Mouse (Mus musculus) activated CD4-positive, CD25-positive, alpha-beta regulatory T cell, adult 9 weeks (primary cell): ENCODE data around the gene Ccl24. TPM values are rescaled to one million over a fixed set of nuclear protein-coding genes. Genes with fewer than 3 reads are reported as not detected.

Experiments used
- polyA plus RNA-seq: library from polyadenylated mRNA; unstranded; fragments of 100-300 nt; shearing (Covaris generic); gene quantifications from one replicate; pipeline ENCODE4 v1.2.1, GENCODE M21; 2017

The Ccl24 gene
- polyA plus RNA-seq, result not detected

GRCm38 (mm10) chr5:135573006-135573405, at the start of gene Ccl24:
Ccl24 (minus strand) TSS chr5:135573049.

GRCm38 (mm10) chr5:135563469-135563868, 9.4 kb downstream of the Ccl24 start, which contains the start of gene Ccl26:
Ccl26 (minus strand) TSS chr5:135563569.

GRCm38 (mm10) chr5:135544865-135545797, 27.7 kb downstream of the Ccl24 start, which contains the start of gene Hip1:
Hip1 (minus strand) TSS chr5:135545120.

Other genes starting within 250 kb of the Ccl24 start
- not detected for gene Fkbp6, start 223.0 kb downstream of the Ccl24 start, polyA plus RNA-seq
- gene Trim50, start 219.8 kb downstream of the Ccl24 start, polyA plus RNA-seq, result not detected
- 51.0 TPM for gene Nsun5, start 203.1 kb downstream of the Ccl24 start, polyA plus RNA-seq
- gene Pom121, start 178.5 kb downstream of the Ccl24 start, polyA plus RNA-seq, result 4.1 TPM
- gene Hip1, start 27.9 kb downstream of the Ccl24 start, polyA plus RNA-seq, result 15.7 TPM
- not detected for gene Ccl26, start 9.5 kb downstream of the Ccl24 start, polyA plus RNA-seq
- gene Rhbdd2, start 59.6 kb upstream of the Ccl24 start, polyA plus RNA-seq, result 29.1 TPM
- 85.0 TPM for gene Por, start 97.0 kb upstream of the Ccl24 start, polyA plus RNA-seq
- gene Tmem120a, start 171.4 kb upstream of the Ccl24 start, polyA plus RNA-seq, result 60.2 TPM
- gene Styxl1, start 205.3 kb upstream of the Ccl24 start, polyA plus RNA-seq, result 0.67 TPM
- gene Mdh2, start 205.4 kb upstream of the Ccl24 start, polyA plus RNA-seq, result 545 TPM
- not detected for gene Srrm3, start 233.8 kb upstream of the Ccl24 start, polyA plus RNA-seq